Mouse (Mus musculus) ES-Bruce4 (cell line): ENCODE measurements at regions not wholly inside any gene's neighbourhood (a gene's known extent, or its start where the extent isn't known, plus 50 kb on each side); places are given as distances from the start of the nearest gene placed in this dataset.

Experiments
- CTCF ChIP-seq: IDR thresholded peaks from one replicate; pipeline ENCODE4 v1.8.1; 2011; ENCODE audit warnings: low read depth, low read length
- EP300 ChIP-seq: IDR thresholded peaks from 2 replicates; pipeline ENCODE4 v1.6.1; 2011; ENCODE audit warnings: low read depth, low read length; ENCODE audit not compliant: insufficient read depth

DNA sequence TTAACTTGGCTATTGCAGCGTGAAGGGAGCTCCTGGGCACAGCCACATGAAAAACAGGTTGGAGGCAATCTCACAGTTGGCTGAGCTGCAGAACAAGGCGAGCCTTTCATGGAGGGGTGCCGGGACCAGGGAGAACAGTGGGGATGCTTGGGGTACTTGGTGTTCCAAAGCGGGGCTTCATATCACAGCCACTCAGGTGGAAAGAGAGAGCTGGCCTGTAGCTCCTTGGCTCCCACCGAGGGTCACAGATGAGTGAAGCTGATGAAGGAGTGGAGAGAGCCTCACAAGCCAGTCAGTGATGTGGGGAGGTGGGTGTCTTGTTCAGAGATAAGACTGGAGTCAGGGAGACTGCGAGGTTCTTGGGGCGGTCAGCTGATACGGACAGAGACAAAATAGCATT, 241.2 kb downstream of the Wdr11 start:
- TF ChIP-seq CTCF: no peak
- TF ChIP-seq EP300: no peak
